Mouse (Mus musculus) ES-E14 (cell line): ENCODE measurements at regions not wholly inside any gene's neighbourhood (a gene's known extent, or its start where the extent isn't known, plus 50 kb on each side); places are given as distances from the start of the nearest gene placed in this dataset.
"Not testable (repeated sequence)": the region's sequence is repeated elsewhere in the genome, so short reads cannot be mapped to it uniquely, and the experiment has no call there.

Source experiments
- DNase-seq: peaks from one replicate; pipeline ENCODE4 v3.0.0-alpha.2; 2013; ENCODE audit warnings: low read depth, low spot score
- H3K27ac ChIP-seq: 2 replicates; pipeline ENCODE4 v1.5.1; 2012; ENCODE audit warnings: low read depth, mild to moderate bottlenecking, low read length, moderate library complexity, mixed read lengths; ENCODE audit not compliant: poor library complexity, insufficient read depth, severe bottlenecking
- H3K36me3 ChIP-seq: 2 replicates; pipeline ENCODE4 v1.6.1; 2012; ENCODE audit warnings: mild to moderate bottlenecking, low read length, moderate library complexity, mixed read lengths; ENCODE audit not compliant: control insufficient read depth, poor library complexity, insufficient read depth, severe bottlenecking
- H3K4me1 ChIP-seq, 2 experiments: fragments of 150-350 bp in 1 of 2; sonication (generic) in 1 of 2; 2 replicates each; pipeline ENCODE4 v1.6.1; 2012; ENCODE audit warnings: low read length in 2 of 2, mild to moderate bottlenecking in 1 of 2, mixed read lengths in 1 of 2; ENCODE audit not compliant: control insufficient read depth in 2 of 2, insufficient read depth in 2 of 2, poor library complexity in 1 of 2
- H3K4me3 ChIP-seq, 2 experiments: fragments of 150-350 bp in 1 of 2; sonication (generic) in 1 of 2; 2 replicates each; pipeline ENCODE4 v1.5.1; 2012; ENCODE audit warnings: low read length in 2 of 2, low read depth in 1 of 2, mild to moderate bottlenecking in 1 of 2, mixed read lengths in 1 of 2; ENCODE audit not compliant: insufficient read depth in 1 of 2, poor library complexity in 1 of 2, severe bottlenecking in 1 of 2
- H3K9ac ChIP-seq: 2 replicates; pipeline ENCODE4 v1.6.1; 2012; ENCODE audit warnings: low read depth, mild to moderate bottlenecking, low read length, mixed read lengths; ENCODE audit not compliant: poor library complexity, insufficient read depth, severe bottlenecking
- H3K9me3 ChIP-seq: fragments of 150-350 bp; sonication (generic); 2 replicates; pipeline ENCODE4 v1.6.1; 2012; ENCODE audit warnings: low read depth, mild to moderate bottlenecking, low read length; ENCODE audit not compliant: control insufficient read depth, insufficient read depth
- CHD2 ChIP-seq: IDR thresholded peaks from 2 replicates; pipeline ENCODE4 v1.6.1; 2014; ENCODE audit warnings: mild to moderate bottlenecking, low read depth, low read length, inconsistent platforms
- HCFC1 ChIP-seq: IDR thresholded peaks from 2 replicates; pipeline ENCODE4 v1.6.1; 2012; ENCODE audit warnings: low read length, inconsistent platforms, borderline replicate concordance; ENCODE audit not compliant: insufficient read depth
- MAFK ChIP-seq: IDR thresholded peaks from 2 replicates; pipeline ENCODE4 v1.6.1; 2014; ENCODE audit warnings: mild to moderate bottlenecking, low read depth, low read length, inconsistent platforms; ENCODE audit not compliant: insufficient read depth
- ZC3H11A ChIP-seq: IDR thresholded peaks from 2 replicates; pipeline ENCODE4 v1.6.1; 2012; ENCODE audit warnings: low read depth, mild to moderate bottlenecking, inconsistent platforms, low read length, borderline replicate concordance
- ZNF384 ChIP-seq: IDR thresholded peaks from 2 replicates; pipeline ENCODE4 v1.6.1; 2012; ENCODE audit warnings: low read depth, low read length, inconsistent platforms
- in situ Hi-C, 2 experiments: fragments of 600-800 bp; cut with MboI; formaldehyde crosslinking; loops; one replicate each; pipeline ENCODE4 v1.15.1; 2025; ENCODE audit warnings: low sequenced_read_pairs in 2 of 2, inconsistent platforms in 1 of 2; ENCODE audit not compliant: unreplicated experiment in 2 of 2

GRCm38 (mm10) chr2:96063571-96063970 is 254.4 kb upstream of the Lrrc4c start:
- Histone ChIP-seq H3K9ac (no peak overlapping the region), H3K4me3 (no peak overlapping the region), H3K27ac (no peak overlapping the region), H3K4me1 (no peaks in the 10 kb centered on the region), H3K9me3 (no peaks in the 10 kb centered on the region), H3K36me3 (no peaks in the 10 kb centered on the region)
- TF ChIP-seq ZC3H11A (no peak), HCFC1 (no peak), MAFK (peak; percentile 77), CHD2 (no peak), ZNF384 (no peak)
- DNase-seq, result no peak
- in situ Hi-C loops, result no loop called here

GRCm38 (mm10) chr2:96108451-96108850 is 209.5 kb upstream of the Lrrc4c start:
- in situ Hi-C loops, H3K4me1 ChIP-seq, H3K27ac ChIP-seq, H3K36me3 ChIP-seq, H3K4me3 ChIP-seq, H3K9ac ChIP-seq, H3K9me3 ChIP-seq, DNase-seq: not testable (repeated sequence)

- no peak overlapping the region for H3K4me3 ChIP-seq
- peak; percentile 0 for DNase-seq
Observed at GRCm38 (mm10) chr2:96120081-96120480, 197.9 kb upstream of the Lrrc4c start.

GRCm38 (mm10) chr2:96138570-96138969 is 179.4 kb upstream of the Lrrc4c start:
- DNase-seq, result no peak

More at GRCm38 (mm10) chr2:96120081-96120480, 197.9 kb upstream of the Lrrc4c start:
- in situ Hi-C loops, result no loop called here
- Histone ChIP-seq H3K27ac (no peak overlapping the region), H3K9me3 (no peaks in the 10 kb centered on the region), H3K36me3 (no peaks in the 10 kb centered on the region), H3K4me1 (no peaks in the 10 kb centered on the region), H3K9ac (no peak overlapping the region)
- no peak for TF ChIP-seq CHD2
- no peak for TF ChIP-seq MAFK

GRCm38 (mm10) chr2:96155295-96155694 is 162.7 kb upstream of the Lrrc4c start:
- no peak overlapping the region for H3K4me3 ChIP-seq
- no peak overlapping the region for H3K9ac ChIP-seq
- no peak for DNase-seq
- in situ Hi-C loops, result no loop called here
- H3K36me3 ChIP-seq, result no peaks in the 10 kb centered on the region
- no peaks in the 10 kb centered on the region for H3K9me3 ChIP-seq
- no peak for TF ChIP-seq ZNF384
- no peak for TF ChIP-seq MAFK
- TF ChIP-seq ZC3H11A, result no peak
- no peak for TF ChIP-seq CHD2
- no peak for TF ChIP-seq HCFC1
- no peaks in the 10 kb centered on the region for H3K4me1 ChIP-seq
- H3K27ac ChIP-seq, result no peak overlapping the region

More at GRCm38 (mm10) chr2:96138570-96138969, 179.4 kb upstream of the Lrrc4c start:
- no peaks in the 10 kb centered on the region for H3K36me3 ChIP-seq
- TF ChIP-seq CHD2 (no peak), MAFK (no peak), ZNF384 (no peak), ZC3H11A (no peak), HCFC1 (no peak)
- in situ Hi-C loops, result no loop called here
- H3K27ac ChIP-seq, result no peak overlapping the region
- no peaks in the 10 kb centered on the region for H3K9me3 ChIP-seq
- H3K9ac ChIP-seq, result no peak overlapping the region
- no peak overlapping the region for H3K4me3 ChIP-seq
- H3K4me1 ChIP-seq, result no peaks in the 10 kb centered on the region
